ENCODE assay signal across 10 mouse cellular contexts in the genomic region with DNA sequence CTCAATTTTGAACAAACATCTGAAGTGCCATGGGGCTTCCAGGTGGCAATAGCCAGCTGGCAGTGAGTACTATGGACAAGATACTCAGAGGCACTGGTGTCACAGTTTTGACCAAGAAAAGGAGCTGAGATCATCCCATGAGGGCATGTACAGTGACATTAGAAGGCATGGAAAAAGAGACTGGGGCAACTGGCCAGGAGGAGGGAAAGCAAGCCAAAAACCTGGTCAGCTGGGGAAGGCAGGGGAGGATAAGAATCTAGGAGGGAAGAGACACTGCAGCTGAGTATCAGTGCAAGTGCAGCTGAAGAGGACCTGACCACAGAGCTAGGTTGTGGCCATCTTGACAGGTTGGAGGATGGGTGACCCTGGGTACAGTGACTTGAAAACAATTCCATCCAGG.
"Had no signal": no experiment of that assay in that cellular context is flagged by ENCODE, and none has a peak within 500 bp of the region (broad histone marks: within the 10 kb centered on the region; RNA-seq: fewer than 3 reads in every experiment).

No protein-coding gene starts in this region.

- H3K27ac ChIP-seq: layer of hippocampus, adult 2 months; limb, embryonic 10.5 days; liver, embryonic 15.5 days; midbrain, embryonic 13.5 days had no signal

- H3K4me3 ChIP-seq: layer of hippocampus, adult 2 months; limb, embryonic 10.5 days; liver, embryonic 15.5 days; midbrain, embryonic 13.5 days had no signal

- DNase-seq: kidney, postnatal 10 days; kidney, postnatal 4 days; lung, adult 2 months; lung, postnatal 36 days; right cerebral cortex, postnatal 14 days; thymus, postnatal 4 days had no signal
